Mouse (Mus musculus): ENCODE data around the gene Nr1d1.

DNA sequence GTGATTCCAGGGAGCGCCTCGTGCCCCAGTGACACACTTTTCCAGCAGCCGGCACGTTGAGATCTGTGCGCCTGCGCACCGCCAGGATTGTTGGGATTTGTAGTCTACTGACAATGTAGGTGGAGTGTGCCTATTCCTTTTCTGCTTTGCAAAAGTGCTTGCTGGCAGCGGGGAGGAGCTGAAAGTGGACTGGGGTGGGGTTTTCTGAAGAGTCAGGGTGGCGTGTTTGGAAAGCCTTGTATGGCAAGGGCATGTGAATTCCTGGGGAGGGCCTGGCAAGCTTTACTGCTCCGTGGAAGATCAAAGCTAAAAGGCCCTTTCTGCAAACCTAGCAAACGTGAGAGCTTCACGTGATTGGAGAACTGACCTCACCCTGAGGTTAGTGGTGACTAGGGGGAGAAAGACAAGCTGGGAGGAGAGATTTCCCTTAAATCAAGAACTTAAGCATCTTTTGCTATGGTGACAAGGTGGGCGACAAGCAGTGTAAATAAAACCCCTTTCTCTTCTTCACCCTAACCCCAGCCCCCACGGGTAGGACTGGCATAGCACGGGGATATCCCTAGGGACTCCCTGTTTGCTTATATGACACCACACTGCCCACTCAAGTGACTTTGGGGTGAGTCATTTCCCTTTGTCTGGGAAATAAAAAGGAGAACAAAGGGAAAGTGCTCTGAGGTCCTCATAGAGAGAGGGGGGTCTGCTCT is 367 bp upstream of the Nr1d1 start:
- TF ChIP-seq GATA1 (IDR thresholded peaks at IDR 0.05; ENCODE audit: borderline replicate concordance, low read length) (no peak), FLI1 (IDR thresholded peaks at IDR 0.05; ENCODE audit: low read length) (no peak)
